Mouse (Mus musculus): Measurements from ENCODE around the gene Hdac11.
A peak's percentile ranks its signal among the peaks of the same experiment; 100 is the strongest.

Hdac11 gene

GRCm38 (mm10) chr6:91137343-91137956, 19.0 kb upstream of the Hdac11 start:
- DNase-seq (ENCODE audit: low spot score in 2 of 2) = no peak

- DNase-seq (ENCODE audit: low spot score in 2 of 2) = peak; percentile 74 to 86
These were observed 16.6 kb upstream of the Hdac11 start for GRCm38 (mm10) chr6:91139846-91140245.

GRCm38 (mm10) chr6:91145056-91145455, 11.4 kb upstream of the Hdac11 start:
- DNase-seq (ENCODE audit: low spot score in 2 of 2) = no peak

DNA sequence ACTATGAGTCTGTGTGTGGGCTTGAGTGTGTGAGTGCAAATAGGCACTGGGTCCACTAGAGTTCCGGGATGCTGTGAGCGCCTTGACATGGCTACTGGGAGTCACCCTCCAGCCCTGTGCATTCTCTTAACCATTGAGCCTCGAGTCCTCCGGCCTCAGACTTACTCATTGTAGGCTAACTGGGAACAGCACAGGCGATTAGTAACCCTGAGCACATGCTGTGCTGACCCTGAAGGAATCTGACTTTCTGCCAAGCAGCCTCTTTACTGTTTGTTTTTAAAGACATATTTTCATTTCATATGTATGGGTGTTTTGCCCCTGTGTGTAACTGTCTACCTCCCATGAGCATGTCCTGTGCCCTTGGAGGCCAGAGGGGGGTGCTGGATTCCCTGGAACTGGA, 10.9 kb upstream of the Hdac11 start:
- DNase-seq (ENCODE audit: low spot score in 2 of 2) = no peak

- no peak for DNase-seq (ENCODE audit: low spot score in 2 of 2)
These were observed 9.9 kb upstream of the Hdac11 start for GRCm38 (mm10) chr6:91146443-91147151.

- no peak for DNase-seq (ENCODE audit: low spot score in 2 of 2)
These were observed 9.2 kb upstream of the Hdac11 start for GRCm38 (mm10) chr6:91147152-91147770.

GRCm38 (mm10) chr6:91152892-91153548, 3.4 kb upstream of the Hdac11 start:
- no peak for DNase-seq (ENCODE audit: low spot score in 2 of 2)

DNA sequence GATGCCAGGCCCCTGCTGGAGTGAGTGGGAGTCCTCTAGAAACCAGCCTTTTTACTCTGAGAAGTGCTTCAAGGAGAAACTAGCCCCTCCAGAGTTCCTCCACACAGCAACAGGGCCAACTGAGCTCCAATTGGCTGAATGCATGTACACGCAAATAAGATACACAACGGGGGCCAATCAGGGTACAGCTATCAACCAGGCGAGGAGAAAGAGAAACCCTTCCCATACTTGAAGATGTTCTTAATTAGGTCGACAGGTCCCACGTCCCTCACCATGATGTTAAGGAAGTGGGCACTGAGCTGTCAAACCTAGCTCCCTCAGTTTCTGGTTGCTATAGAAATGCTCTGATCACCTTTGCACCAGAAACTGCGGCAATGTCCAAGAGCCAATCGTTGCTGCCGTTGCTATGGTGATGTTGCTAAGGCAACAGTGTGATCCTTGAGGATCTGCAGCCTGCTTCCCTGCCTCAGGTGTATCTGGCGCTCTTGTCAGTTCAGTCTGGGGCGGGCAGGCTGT, 2.9 kb upstream of the Hdac11 start:
- no peak for DNase-seq (ENCODE audit: low spot score in 2 of 2)

- no peak for DNase-seq (ENCODE audit: low spot score in 2 of 2)
These were observed 1.8 kb upstream of the Hdac11 start for GRCm38 (mm10) chr6:91154685-91155084.

DNA sequence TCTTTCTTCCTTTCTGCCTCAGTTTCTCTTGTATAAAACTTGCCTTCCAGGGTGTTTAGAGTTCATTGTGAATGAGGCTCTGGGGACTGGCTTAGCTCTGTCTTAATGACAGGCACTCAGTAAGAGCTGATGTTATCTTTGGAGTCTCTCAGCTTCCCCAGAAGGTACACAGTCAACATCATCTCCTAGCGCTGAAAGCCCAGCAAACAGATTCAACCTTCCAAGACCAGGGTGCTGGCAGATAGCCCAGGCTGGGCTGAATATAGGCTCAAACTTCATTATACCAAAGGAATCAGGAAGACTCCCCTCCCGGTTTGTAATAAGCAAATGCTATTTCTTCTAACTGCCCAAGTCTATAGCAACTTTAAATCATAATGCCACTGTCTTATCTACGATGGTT, 1.2 kb upstream of the Hdac11 start:
- no peak for DNase-seq (ENCODE audit: low spot score in 2 of 2)

DNA sequence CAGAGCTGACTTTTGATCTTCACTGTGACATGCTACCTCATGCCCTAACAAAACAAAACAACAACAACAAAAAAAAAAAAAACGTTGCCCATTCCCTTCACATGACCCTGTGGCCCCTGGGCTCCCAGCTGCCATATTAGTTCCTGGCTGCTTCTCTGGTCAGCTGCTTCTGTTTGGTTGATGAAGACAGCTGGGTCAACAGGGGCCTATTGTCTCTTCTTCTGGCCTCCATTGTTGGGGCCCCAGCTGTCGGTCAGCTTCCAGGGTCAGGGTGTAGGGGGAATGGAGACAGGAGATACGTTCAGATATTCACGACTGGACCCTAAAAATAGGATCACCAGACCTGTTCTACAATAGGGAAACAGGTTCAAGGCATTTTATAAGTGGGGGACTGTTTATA, 403 bp upstream of the Hdac11 start:
- DNase-seq (ENCODE audit: low spot score in 2 of 2) = no peak

DNA sequence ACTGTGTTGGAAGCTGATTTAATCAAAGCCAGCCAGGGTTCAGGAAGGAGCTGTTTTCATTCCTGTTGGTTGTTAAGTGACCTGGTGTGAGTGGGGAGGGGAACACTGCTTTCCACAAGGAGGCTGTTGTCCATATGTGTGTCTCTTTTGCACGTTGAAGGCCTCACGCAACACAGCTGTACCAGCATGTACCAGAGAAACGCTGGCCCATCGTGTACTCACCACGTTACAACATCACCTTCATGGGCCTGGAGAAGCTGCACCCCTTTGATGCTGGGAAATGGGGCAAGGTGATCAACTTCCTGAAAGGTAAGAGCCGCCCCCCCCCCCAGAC, 739 bp downstream of the Hdac11 start:
- no peak for DNase-seq (ENCODE audit: low spot score in 2 of 2)

GRCm38 (mm10) chr6:91159047-91159446, 2.6 kb downstream of the Hdac11 start:
- DNase-seq (ENCODE audit: low spot score in 2 of 2) = no peak

DNA sequence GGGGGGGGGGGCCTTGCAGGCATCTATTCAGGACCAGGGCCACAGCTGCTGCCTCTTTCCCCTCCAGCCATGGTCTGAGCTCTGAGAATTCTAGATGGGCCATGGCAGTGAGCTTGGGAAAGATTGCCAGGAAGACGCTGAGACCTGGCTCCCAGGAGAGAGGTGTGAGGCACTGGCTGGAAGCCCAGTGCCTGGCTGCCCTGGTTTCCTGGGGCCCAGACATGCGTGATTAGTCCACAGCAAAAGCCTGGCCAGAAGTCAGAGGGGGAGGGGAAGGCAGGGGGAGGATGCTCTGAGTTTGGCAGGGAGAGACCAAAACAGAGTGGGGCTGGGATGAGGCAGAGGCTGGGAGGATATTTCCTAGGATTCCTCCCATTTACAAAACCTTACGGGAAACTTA, 3.9 kb downstream of the Hdac11 start:
- DNase-seq (ENCODE audit: low spot score in 2 of 2) = no peak

GRCm38 (mm10) chr6:91160976-91161375, 4.5 kb downstream of the Hdac11 start:
- DNase-seq (ENCODE audit: low spot score in 2 of 2) = no peak

GRCm38 (mm10) chr6:91161506-91162235, 5.2 kb downstream of the Hdac11 start:
- DNase-seq (ENCODE audit: low spot score in 2 of 2) = no peak

DNA sequence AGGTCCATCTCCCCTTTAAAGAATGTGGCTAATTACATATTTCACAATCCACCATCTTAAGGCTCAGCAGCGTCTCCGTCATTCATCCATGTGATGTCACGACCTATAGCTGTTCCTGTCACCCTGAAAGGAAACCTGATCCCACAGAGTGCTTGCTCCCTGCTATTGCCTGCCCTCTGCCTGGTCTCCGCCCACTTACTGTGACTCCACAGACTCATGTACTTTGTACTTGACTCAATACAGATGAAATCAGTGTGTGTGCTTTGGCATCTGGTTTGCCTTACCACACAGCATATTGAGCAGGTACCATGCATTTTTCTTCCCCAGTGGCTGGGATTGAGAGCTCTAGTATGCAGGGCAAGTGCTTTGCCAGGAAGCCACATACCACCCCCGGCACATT, 5.8 kb downstream of the Hdac11 start:
- peak in 1 of 2 experiments; percentile 35 for DNase-seq (ENCODE audit: low spot score in 2 of 2)

DNA sequence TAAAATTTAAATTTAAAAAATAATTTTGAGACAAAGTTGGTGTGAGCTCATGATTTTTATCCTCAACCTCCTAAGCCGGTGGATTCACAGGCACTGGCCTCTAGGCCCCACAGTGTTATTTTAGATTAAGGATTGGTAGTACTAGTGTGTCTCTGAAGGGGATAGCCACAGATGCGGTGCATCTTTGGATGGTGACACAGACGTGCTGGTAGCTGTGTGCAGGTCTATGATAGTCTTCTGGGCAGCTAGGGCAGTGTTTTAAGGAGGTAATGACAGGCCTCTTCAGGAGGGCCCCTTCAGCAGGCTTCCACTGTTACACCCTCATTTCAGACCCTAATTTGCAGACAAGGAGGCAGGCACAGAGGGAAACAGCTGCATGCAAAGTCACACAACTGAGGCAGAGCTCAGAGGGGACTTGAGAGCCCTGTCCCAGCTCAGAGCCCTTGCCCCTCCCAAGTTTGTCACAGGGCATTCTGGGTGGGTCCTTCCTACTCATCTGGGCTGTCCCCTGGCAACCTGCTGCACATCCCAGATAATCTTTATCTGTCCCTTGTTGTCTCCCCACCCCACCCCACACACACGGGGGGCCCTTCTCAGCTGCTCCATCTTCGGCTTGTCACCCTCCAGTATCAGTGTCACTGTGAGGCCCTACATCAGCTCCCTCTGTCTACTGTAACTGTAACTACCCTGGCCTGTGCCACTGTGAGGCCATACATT, 6.9 kb downstream of the Hdac11 start:
- peak; percentile 52 to 75 for DNase-seq (ENCODE audit: low spot score in 2 of 2)

DNA sequence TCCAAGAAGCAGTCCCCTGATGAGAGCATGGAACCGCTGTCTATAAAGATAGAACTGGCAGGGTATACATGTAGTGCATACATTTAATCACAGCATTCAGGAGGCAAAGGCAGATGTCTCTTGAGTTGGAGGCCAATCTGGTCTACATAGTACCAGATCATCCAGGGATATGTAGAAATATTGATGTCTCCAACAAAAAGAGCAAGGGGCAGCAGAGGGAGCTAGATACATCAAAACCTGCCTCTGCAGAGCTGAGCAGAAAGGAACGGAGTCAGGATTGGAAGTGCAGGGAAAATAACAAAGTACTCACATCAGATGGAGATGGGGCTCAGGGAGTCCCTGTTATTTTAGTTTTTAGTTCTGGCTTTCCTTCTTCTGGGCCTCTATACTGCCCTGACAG, 8.1 kb downstream of the Hdac11 start:
- DNase-seq (ENCODE audit: low spot score in 2 of 2) = no peak

DNA sequence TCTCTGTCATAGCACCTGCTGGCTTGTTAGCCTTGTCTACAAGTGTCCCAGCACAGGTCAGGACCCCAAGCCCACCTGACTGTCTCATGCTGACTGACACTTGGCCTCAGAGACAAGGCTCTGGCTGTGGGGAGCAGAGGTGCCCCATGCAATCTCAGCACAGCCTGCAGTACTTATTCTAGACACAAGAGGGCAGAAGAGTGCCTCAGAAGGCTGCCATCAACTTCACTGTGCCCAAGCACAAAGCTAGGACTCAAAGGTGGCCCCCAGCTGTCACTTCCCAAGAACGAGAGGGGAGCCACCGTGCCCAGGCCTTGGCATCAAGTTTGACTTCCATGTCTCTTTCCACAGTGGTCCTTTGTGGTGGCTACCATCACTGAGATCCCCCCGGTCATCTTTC, 8.7 kb downstream of the Hdac11 start:
- DNase-seq (ENCODE audit: low spot score in 2 of 2) = peak; percentile 85 to 86

- DNase-seq (ENCODE audit: low spot score in 2 of 2) = no peak
These were observed 11.4 kb downstream of the Hdac11 start for GRCm38 (mm10) chr6:91167828-91168227.
